Mouse (Mus musculus) testis, adult 2 months (tissue): ENCODE data around the gene Flywch2. TPM values are rescaled to one million over a fixed set of nuclear protein-coding genes. Genes with fewer than 3 reads are reported as not detected.
A peak's percentile ranks its signal among the peaks of the same experiment; 100 is the strongest.

Experiments
- H3K27ac ChIP-seq: fragments of 200-500 bp; 2 replicates; pipeline ENCODE4 v1.5.1; 2012; ENCODE audit warnings: low read depth, low read length; ENCODE audit not compliant: control insufficient read depth, insufficient read depth
- H3K27me3 ChIP-seq: fragments of 200-500 bp; 2 replicates; pipeline ENCODE4 v1.6.1; 2012; ENCODE audit warnings: mild to moderate bottlenecking, low read length, moderate library complexity; ENCODE audit not compliant: control insufficient read depth, insufficient read depth
- H3K36me3 ChIP-seq: fragments of 200-500 bp; 2 replicates; pipeline ENCODE4 v1.6.1; 2012; ENCODE audit warnings: mild to moderate bottlenecking, low read length; ENCODE audit not compliant: control insufficient read depth, insufficient read depth
- H3K4me1 ChIP-seq: fragments of 200-500 bp; 2 replicates; pipeline ENCODE4 v1.6.1; 2012; ENCODE audit warnings: low read length; ENCODE audit not compliant: control insufficient read depth, insufficient read depth
- H3K4me3 ChIP-seq: fragments of 200-500 bp; 2 replicates; pipeline ENCODE4 v1.5.1; 2012; ENCODE audit warnings: low read depth, mild to moderate bottlenecking, low read length, moderate library complexity, mixed read lengths; ENCODE audit not compliant: control insufficient read depth
- CTCF ChIP-seq: fragments of 200-500 bp; IDR thresholded peaks from 2 replicates; pipeline ENCODE4 v1.5.1; 2012; ENCODE audit warnings: low read depth, mild to moderate bottlenecking, inconsistent platforms, low read length, moderate library complexity; ENCODE audit not compliant: control insufficient read depth, insufficient read depth, insufficient replicate concordance
- POLR2A ChIP-seq: fragments of 200-500 bp; IDR thresholded peaks from 2 replicates; pipeline ENCODE4 v1.6.1; 2012; ENCODE audit warnings: low read depth, mild to moderate bottlenecking, inconsistent platforms, low read length, moderate library complexity; ENCODE audit not compliant: control insufficient read depth
- polyA plus RNA-seq: library from polyadenylated mRNA; depleted of rRNA; stranded (reverse); fragments of >200 nt; gene quantifications from 2 replicates; pipeline ENCODE4 v1.2.3, GENCODE M21; 2012

Flywch2 gene
- polyA plus RNA-seq, 1 experiment, result 11.8 TPM

DNA sequence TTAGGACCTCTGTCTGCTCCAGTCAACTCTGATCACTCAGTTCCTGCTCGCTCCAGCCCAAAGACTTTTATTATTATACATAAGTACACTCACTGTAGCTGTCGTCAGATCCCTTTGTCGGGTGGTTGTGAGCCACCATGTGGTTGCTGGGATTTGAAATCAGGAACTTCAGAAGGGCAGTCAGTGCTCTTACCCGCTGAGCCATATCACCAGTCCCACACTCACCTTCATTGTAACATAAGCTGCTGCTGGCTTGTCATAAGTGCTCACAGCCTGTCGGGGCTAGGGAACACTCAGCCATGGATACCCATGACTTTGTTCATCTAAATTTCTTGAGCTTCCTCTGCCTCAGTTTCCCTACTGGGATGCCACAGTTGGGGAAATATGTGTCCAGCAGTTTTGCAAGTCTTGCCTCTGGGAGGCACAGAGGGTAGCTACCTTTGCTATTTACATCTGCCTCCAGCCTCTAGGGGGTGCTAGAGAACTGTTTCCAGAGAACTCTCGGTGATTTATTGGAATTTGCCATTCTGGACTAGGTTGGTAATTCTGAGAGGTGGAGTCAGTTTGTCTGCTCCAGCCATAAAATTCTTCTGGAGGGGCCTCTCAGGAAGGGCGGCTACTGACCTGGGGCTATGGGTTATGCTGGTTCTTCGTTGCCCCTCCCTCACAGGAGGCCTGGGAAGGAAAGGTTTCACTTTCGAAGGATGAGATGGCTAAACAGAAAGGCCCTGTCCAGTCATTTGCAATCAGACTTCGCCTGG is 37.1 kb downstream of the Flywch2 start:
- peak overlapping the region; percentile 10; the same call in 1 of the 2 replicates for H3K4me3 ChIP-seq
- H3K4me1 ChIP-seq, result peaks cover 9% of the 10 kb centered on the region
- TF ChIP-seq POLR2A (no peak), CTCF (peak; percentile 18; the same call in 1 of the 2 replicates)
- H3K36me3 ChIP-seq, result no peaks in the 10 kb centered on the region
- H3K27ac ChIP-seq, result no peak overlapping the region
- no peaks in the 10 kb centered on the region for H3K27me3 ChIP-seq

DNA sequence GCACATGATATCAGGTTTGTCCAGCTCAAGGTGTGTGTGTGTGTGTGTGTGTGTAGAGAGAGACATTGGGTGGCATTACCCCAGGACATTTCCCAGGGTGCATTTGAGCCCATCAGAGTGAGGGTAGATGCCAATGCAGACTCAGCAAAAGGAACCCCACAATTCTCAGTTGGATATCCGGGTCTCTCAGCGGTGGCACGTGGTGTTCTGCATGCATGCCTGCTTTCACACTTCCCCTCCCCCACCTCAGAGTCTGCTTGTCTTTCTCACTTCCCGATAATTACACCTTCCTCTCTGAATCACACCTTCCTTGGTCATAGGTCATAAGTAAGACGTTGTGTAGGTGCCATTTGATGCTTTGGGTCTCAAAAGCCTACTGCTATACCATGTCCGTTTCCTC is 37.9 kb downstream of the Flywch2 start:
- TF ChIP-seq POLR2A, result no peak
- TF ChIP-seq CTCF, result no peak
- Histone ChIP-seq H3K27ac (no peak overlapping the region), H3K27me3 (no peaks in the 10 kb centered on the region), H3K4me1 (peaks cover 13% of the 10 kb centered on the region), H3K4me3 (no peak overlapping the region), H3K36me3 (no peaks in the 10 kb centered on the region)

DNA sequence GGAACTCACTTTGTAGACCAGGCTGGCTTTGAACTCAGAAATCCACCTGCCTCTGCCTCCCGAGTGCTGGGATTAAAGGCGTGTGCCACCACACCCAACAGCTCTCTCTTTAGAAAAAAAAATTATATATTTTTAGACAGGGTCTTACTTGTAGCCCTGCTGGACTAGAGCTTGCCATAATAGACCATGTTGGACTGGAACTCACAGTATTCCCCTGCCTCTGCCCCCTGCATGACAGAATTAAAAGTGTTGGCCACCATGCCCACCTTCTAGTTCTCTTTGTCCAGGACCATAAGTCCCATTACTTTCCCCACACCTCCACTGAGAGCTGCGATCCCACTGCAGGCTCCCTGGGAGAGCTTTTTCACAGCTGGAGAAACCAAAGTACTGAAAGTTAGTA is 38.4 kb downstream of the Flywch2 start:
- Histone ChIP-seq H3K27me3 (no peaks in the 10 kb centered on the region), H3K27ac (no peak overlapping the region), H3K4me1 (peaks cover 14% of the 10 kb centered on the region), H3K4me3 (no peak overlapping the region), H3K36me3 (no peaks in the 10 kb centered on the region)
- TF ChIP-seq POLR2A (no peak), CTCF (no peak)

DNA sequence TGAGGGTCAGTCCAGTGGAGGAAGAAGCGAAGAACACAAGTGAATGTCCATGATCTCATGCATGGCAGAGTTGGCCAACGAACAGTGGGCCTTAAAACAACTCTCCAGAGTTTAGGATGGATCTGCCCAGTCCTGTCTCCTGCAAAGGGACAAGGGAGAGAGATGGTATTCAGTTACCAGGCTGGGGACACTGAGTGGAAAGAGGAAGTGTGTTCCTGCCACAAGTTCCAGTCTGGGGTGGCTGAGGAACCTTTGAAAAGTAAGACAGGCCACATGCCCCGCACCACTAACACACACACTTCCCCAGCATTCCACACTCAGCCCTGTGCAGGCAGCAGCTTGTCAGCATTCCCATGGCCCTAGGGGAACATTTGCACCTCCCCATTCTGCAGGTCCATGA is 39.1 kb downstream of the Flywch2 start:
- no peaks in the 10 kb centered on the region for H3K36me3 ChIP-seq
- no peaks in the 10 kb centered on the region for H3K27me3 ChIP-seq
- H3K27ac ChIP-seq, result no peak overlapping the region
- H3K4me1 ChIP-seq, result peaks cover 21% of the 10 kb centered on the region
- TF ChIP-seq CTCF, result no peak
- TF ChIP-seq POLR2A, result no peak
- no peak overlapping the region for H3K4me3 ChIP-seq

DNA sequence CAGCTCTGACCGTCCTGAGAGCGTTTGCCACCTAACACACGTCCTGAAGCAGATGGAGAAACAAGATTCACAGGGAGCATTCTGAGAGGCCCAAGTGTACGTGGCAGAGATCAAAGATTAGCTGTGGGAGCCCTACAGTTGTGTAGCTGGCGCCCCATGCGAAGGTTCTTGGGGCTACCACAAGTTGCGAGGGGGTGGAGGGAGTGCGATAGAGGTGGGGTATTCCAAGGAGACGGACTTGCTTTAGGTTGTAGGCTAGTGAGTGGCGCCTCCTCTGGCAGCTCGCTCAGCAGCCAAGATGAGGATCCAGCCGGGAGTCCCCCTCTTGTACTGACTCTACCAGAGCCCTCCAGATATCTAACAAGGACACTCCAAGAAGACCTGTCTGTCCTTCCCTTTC is 39.6 kb downstream of the Flywch2 start:
- H3K4me1 ChIP-seq, result peaks cover 21% of the 10 kb centered on the region
- no peak for TF ChIP-seq CTCF
- no peak for TF ChIP-seq POLR2A
- no peaks in the 10 kb centered on the region for H3K36me3 ChIP-seq
- H3K27me3 ChIP-seq, result no peaks in the 10 kb centered on the region
- H3K4me3 ChIP-seq, result peak overlapping the region; percentile 30
- H3K27ac ChIP-seq, result no peak overlapping the region

DNA sequence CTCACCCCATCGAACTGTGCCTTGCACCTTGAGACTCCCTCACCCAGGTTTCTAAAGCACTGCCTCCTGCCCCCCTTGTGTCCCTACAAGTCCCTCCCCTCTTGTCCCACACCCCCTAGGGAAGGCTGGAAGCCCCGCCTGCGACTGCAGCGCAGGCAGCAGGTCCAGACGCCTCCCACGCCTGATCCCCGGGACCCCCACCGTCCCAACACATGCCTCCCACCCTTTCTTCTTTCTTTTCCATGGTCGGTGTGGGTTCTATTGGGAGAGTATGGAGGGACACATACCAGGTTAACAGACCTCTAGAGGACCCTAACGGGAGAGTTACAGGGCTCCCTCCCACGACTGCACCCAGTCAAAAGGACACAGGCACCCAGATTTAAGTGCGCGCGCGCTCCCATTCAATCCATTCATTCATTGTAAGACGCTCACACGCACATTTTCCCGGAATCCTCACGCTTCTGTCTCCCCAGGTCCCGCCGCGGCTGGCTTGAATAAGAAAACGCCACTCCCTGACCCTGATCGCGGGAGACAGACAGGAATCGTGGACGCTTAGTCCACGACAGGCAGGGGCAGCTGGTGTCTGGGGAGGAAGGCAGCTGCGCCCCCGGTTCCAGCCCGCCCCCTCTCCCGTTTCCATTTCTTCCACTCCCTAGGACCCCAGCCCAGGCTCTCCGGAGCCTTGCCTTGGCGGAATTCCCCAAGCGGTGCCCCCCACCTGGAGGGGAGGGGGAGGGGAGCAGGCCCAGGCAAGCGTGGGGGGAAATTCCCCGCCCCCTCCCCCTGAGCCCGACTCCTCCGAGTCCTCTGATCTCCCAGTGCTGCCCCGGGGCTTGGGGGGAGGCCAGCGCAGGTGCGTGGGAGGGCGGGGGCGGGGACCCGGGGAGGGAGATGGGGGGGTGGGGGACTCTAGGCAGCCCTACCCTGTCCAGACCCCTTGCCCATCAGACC is 40.3 kb downstream of the Flywch2 start, which contains the start of gene Kremen2:
Kremen2 (minus strand) TSS at position 533 of the 951 bp plus-strand sequence.
- peaks cover 25% of the 10 kb centered on the region for H3K4me1 ChIP-seq
- H3K27me3 ChIP-seq, result 0 out of 2 replicates have a peak, but pooled peaks cover under 1% of the 10 kb centered on the region
- no peaks in the 10 kb centered on the region for H3K36me3 ChIP-seq
- peak within 1 kb of the TSS; percentile 30 for H3K4me3 ChIP-seq
- TF ChIP-seq POLR2A (no peak), CTCF (no peak)
- H3K27ac ChIP-seq, result no peak within 1 kb of the TSS

DNA sequence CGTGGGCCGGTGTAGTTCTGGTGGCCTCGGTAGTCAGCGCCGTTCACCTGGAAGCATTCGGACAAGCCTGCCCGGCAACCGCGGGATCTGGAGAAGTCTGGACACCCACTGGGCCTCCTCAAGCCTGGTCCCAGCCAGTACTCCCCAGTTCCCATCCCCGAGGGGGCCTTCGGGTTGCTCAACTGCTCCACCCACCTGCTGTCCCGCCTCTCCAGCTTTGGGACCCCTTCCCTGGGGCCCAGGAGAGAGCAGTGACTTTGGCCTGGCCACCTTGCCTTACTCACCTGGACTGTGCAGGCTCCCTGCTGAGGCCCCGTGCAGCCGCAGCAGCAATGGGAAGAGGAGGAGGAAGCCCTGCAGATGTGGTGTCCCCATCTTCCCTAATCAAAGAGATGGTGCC is 41.2 kb downstream of the Flywch2 start:
- H3K4me3 ChIP-seq, result no peak overlapping the region
- H3K27ac ChIP-seq, result no peak overlapping the region
- 0 out of 2 replicates have a peak, but pooled peaks cover 4% of the 10 kb centered on the region for H3K27me3 ChIP-seq
- peaks cover 33% of the 10 kb centered on the region for H3K4me1 ChIP-seq
- no peaks in the 10 kb centered on the region for H3K36me3 ChIP-seq
- TF ChIP-seq CTCF, result no peak

DNA sequence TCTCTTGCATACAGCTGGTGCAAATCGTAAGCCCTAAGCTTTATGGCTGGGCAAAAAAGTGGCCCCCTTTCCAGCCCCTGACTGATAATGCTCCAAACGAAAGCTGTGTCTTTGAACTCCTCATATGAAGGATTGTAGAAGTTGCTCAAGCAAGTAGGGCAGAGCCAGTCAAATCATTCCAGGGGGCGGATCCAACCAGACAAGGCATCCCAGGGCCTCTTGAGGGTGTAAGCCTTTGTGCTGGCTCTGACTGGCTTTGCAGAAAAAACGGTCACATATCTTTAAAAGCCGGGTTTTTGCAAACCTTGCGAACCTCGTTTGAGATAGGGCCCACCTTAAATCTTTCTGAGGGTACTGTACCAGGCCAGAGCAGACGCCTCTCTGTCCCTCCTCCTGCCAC is 41.8 kb downstream of the Flywch2 start:
- TF ChIP-seq CTCF, result no peak
- TF ChIP-seq POLR2A, result no peak
- H3K27me3 ChIP-seq, result 0 out of 2 replicates have a peak, but pooled peaks cover 4% of the 10 kb centered on the region
- H3K4me1 ChIP-seq, result peaks cover 37% of the 10 kb centered on the region

More for the DNA sequence above, 41.8 kb downstream of the Flywch2 start:
- no peak overlapping the region for H3K4me3 ChIP-seq
- no peak overlapping the region for H3K27ac ChIP-seq
- H3K36me3 ChIP-seq, result no peaks in the 10 kb centered on the region
